Comparison of ENCODE assay signal across 8 mouse cellular contexts in genomic region chr7:96212592-96213541, GRCm38 (mm10). TPM values are rescaled to one million over a fixed set of nuclear protein-coding genes. Genes with fewer than 3 reads are reported as not detected.
DNase-seq lines count a peak whose midpoint lies in the region; ATAC-seq and TF ChIP-seq lines count a peak whose summit lies in the region.

No protein-coding gene starts in this region.

- ATAC-seq in limb, embryonic 14.5 days (ENCODE audit: low FRiP score, low read depth), result peak; percentile 45
- peak; percentile 38; the same call in 1 of the 2 replicates for ATAC-seq in midbrain, embryonic 14.5 days (ENCODE audit: low FRiP score, low TSS enrichment)
- peak; percentile 37 for ATAC-seq in stomach, embryonic 16.5 days (ENCODE audit: insufficient read depth, low FRiP score)

- TF ChIP-seq POLR2A in cortical plate, adult 2 months (IDR thresholded peaks at IDR 0.05; ENCODE audit: extremely low read depth, insufficient read depth, low read length), result peak; percentile 39; the same call in 1 of the 2 replicates
- TF ChIP-seq POLR2A in limb, embryonic 14.5 days (IDR thresholded peaks at IDR 0.05; ENCODE audit: borderline replicate concordance, extremely low read depth, insufficient read depth, insufficient read length), result no peak

- H3K27ac ChIP-seq in gastrocnemius, adult 2 months, result peak overlapping the region; percentile 53
- H3K27ac ChIP-seq in cortical plate, adult 2 months (ENCODE audit: insufficient read depth, low read length), result peak overlapping the region; percentile 94
- H3K27ac ChIP-seq in heart, embryonic 10.5 days, result peak overlapping the region; percentile 83
- H3K27ac ChIP-seq in limb, embryonic 14.5 days (replicated peaks; ENCODE audit: low read depth, low read length), result peak overlapping the region; percentile 65
- H3K27ac ChIP-seq in midbrain, embryonic 14.5 days (replicated peaks; ENCODE audit: low read depth, low read length), result peak overlapping the region; percentile 72
- 0 out of 2 replicates have a peak overlapping the region, but pooled peaks have one; percentile 55 for H3K27ac ChIP-seq in stomach, embryonic 16.5 days (ENCODE audit: low read length)

- peak overlapping the region; percentile 77 for H3K4me3 ChIP-seq in gastrocnemius, adult 2 months
- peak overlapping the region; percentile 80 for H3K4me3 ChIP-seq in cortical plate, adult 2 months (ENCODE audit: insufficient read depth, low read length)
- peak overlapping the region; percentile 75 for H3K4me3 ChIP-seq in heart, embryonic 10.5 days
- H3K4me3 ChIP-seq in limb, embryonic 14.5 days (replicated peaks; ENCODE audit: low read length), result peak overlapping the region; percentile 58
- H3K4me3 ChIP-seq in midbrain, embryonic 14.5 days (replicated peaks; ENCODE audit: low read depth, low read length), result peak overlapping the region; percentile 79
- peak overlapping the region; percentile 75 for H3K4me3 ChIP-seq in stomach, embryonic 16.5 days (replicated peaks; ENCODE audit: low read length)

- no peaks in the 10 kb centered on the region for H3K36me3 ChIP-seq in heart, embryonic 10.5 days
- no peaks in the 10 kb centered on the region for H3K36me3 ChIP-seq in limb, embryonic 14.5 days (ENCODE audit: control insufficient read depth, insufficient read depth, low read length)
- H3K36me3 ChIP-seq in midbrain, embryonic 14.5 days (ENCODE audit: control insufficient read depth, insufficient read depth, low read length), result no peaks in the 10 kb centered on the region
- no peaks in the 10 kb centered on the region for H3K36me3 ChIP-seq in stomach, embryonic 16.5 days (ENCODE audit: control insufficient read depth, insufficient read depth, low read length)

- no peak for TF ChIP-seq CTCF in gastrocnemius, adult 2 months (IDR thresholded peaks at IDR 0.05)
- no peak for TF ChIP-seq CTCF in cortical plate, adult 2 months (IDR thresholded peaks at IDR 0.05; ENCODE audit: extremely low read depth, insufficient read depth, low read length)

- peak; percentile 46 for DNase-seq in gastrocnemius, adult 2 months
- DNase-seq in gastrocnemius, adult 8-10 months (ENCODE audit: low spot score in 2 of 2), result no peak
- no peak for DNase-seq in heart, embryonic 10.5 days (ENCODE audit: low spot score)
- DNase-seq in kidney, adult 9 months, result peak; percentile 33
- peak; percentile 58 for DNase-seq in limb, embryonic 14.5 days (ENCODE audit: low spot score)
- DNase-seq in midbrain, embryonic 14.5 days, result peak; percentile 74

- peaks cover 63% of the 10 kb centered on the region for H3K27me3 ChIP-seq in heart, embryonic 10.5 days (ENCODE audit: insufficient read depth, poor library complexity, severe bottlenecking)
- H3K27me3 ChIP-seq in limb, embryonic 14.5 days (ENCODE audit: control insufficient read depth, insufficient read depth, low read length), result no peaks in the 10 kb centered on the region; the same call in 1 of the 2 replicates
- H3K27me3 ChIP-seq in midbrain, embryonic 14.5 days (ENCODE audit: control insufficient read depth, insufficient read depth, low read length), result 0 out of 2 replicates have a peak, but pooled peaks cover 5% of the 10 kb centered on the region
- peaks cover 10% of the 10 kb centered on the region; the same call in 1 of the 2 replicates for H3K27me3 ChIP-seq in stomach, embryonic 16.5 days (ENCODE audit: control insufficient read depth, insufficient read depth, low read length)

- peak overlapping the region; percentile 98 for H3K4me2 ChIP-seq in limb, embryonic 14.5 days (replicated peaks; ENCODE audit: low read depth, low read length, severe bottlenecking)
- H3K4me2 ChIP-seq in midbrain, embryonic 14.5 days (ENCODE audit: low read length), result peak overlapping the region; percentile 98
- H3K4me2 ChIP-seq in stomach, embryonic 16.5 days (ENCODE audit: low read depth, low read length), result peak overlapping the region; percentile 98

- under 1% methylated on average over 48 of the region's 48 CpGs for WGBS in heart, embryonic 10.5 days
- under 1% methylated on average over 47 of the region's 48 CpGs for WGBS in limb, embryonic 14.5 days
- WGBS in midbrain, embryonic 14.5 days, result under 1% methylated on average over 48 of the region's 48 CpGs
- WGBS in stomach, embryonic 16.5 days, result under 1% methylated on average over 48 of the region's 48 CpGs

- H3K9ac ChIP-seq in limb, embryonic 14.5 days (ENCODE audit: low read depth, low read length, severe bottlenecking), result peak overlapping the region; percentile 80
- H3K9ac ChIP-seq in midbrain, embryonic 14.5 days (replicated peaks; ENCODE audit: low read length), result peak overlapping the region; percentile 91
- peak overlapping the region; percentile 84 for H3K9ac ChIP-seq in stomach, embryonic 16.5 days (ENCODE audit: low read length)

- intact Hi-C loops in gastrocnemius, adult 2 months (cut with DNase I), result no loop called here

- peaks cover 3% of the 10 kb centered on the region for H3K4me1 ChIP-seq in cortical plate, adult 2 months (ENCODE audit: control insufficient read depth, insufficient read depth, low read length)
- peaks cover 37% of the 10 kb centered on the region for H3K4me1 ChIP-seq in heart, embryonic 10.5 days
- peaks cover 18% of the 10 kb centered on the region for H3K4me1 ChIP-seq in limb, embryonic 14.5 days (ENCODE audit: control insufficient read depth, insufficient read depth, low read length)
- H3K4me1 ChIP-seq in midbrain, embryonic 14.5 days (ENCODE audit: control insufficient read depth, insufficient read depth, low read length), result peaks cover 19% of the 10 kb centered on the region
- H3K4me1 ChIP-seq in stomach, embryonic 16.5 days (ENCODE audit: control insufficient read depth, insufficient read depth, low read length), result peaks cover 19% of the 10 kb centered on the region

- no peaks in the 10 kb centered on the region for H3K9me3 ChIP-seq in heart, embryonic 10.5 days
- no peaks in the 10 kb centered on the region for H3K9me3 ChIP-seq in limb, embryonic 14.5 days (ENCODE audit: control insufficient read depth, low read length)
- H3K9me3 ChIP-seq in midbrain, embryonic 14.5 days (ENCODE audit: control insufficient read depth, low read length), result no peaks in the 10 kb centered on the region
- no peaks in the 10 kb centered on the region for H3K9me3 ChIP-seq in stomach, embryonic 16.5 days (replicated peaks; ENCODE audit: control insufficient read depth, low read length)

RNA-seq across cellular contexts. Expression of gene Tenm4, which starts 41.8 kb away (rescaled TPM):
- under 1 TPM; 0.13 to 0.73 TPM for total RNA-seq in gastrocnemius, adult 2 months (2021)
- total RNA-seq in gastrocnemius, adult 8-10 months (2022), result 1 to 10 TPM in 3 of 4 experiments, under 1 TPM in 1; 0.77 to 2.5 (median 2.0) TPM
- polyA plus RNA-seq in cortical plate, adult 2 months (2012; rRNA removed), result 28.9 and 30.2 TPM in 2 replicates
- 7.6 and 16.8 TPM in 2 replicates for polyA plus RNA-seq in heart, embryonic 10.5 days (2016; fragmentation: Nextera tagmentation; extraction: Ambion mirVana)
- 12.7 and 15.5 TPM in 2 replicates for polyA plus RNA-seq in limb, embryonic 14.5 days (2012; rRNA removed)
- 37.4 and 41.6 TPM in 2 replicates for polyA plus RNA-seq in limb, embryonic 14.5 days (2014; fragmentation: Nextera tagmentation; extraction: Ambion mirVana)
- 35.3 and 38.0 TPM in 2 replicates for polyA plus RNA-seq in midbrain, embryonic 14.5 days (2014; fragmentation: Nextera tagmentation; extraction: Ambion mirVana)
- polyA plus RNA-seq in stomach, embryonic 16.5 days (2015; fragmentation: Nextera tagmentation; extraction: Ambion mirVana), result 18.8 and 22.7 TPM in 2 replicates

Comparison
In these comparisons a context has a peak if more than half of its experiments do, and no peak if none do; other contexts are left out.
1. DNase-seq: peak in gastrocnemius, adult 2 months (single experiment), kidney, adult 9 months (single experiment), limb, embryonic 14.5 days (single experiment) and midbrain, embryonic 14.5 days (single experiment); none in gastrocnemius, adult 8-10 months (0 of 2) and heart, embryonic 10.5 days (single experiment).
2. Peak in every context shown above with its lines, with median percentiles within 50 percentile points of each other: H3K27ac ChIP-seq, H3K4me3 ChIP-seq, ATAC-seq, H3K4me2 ChIP-seq and H3K9ac ChIP-seq.